Mouse (Mus musculus) embryonic facial prominence, embryonic 13.5 days (tissue): ENCODE measurements around the gene Trpv2. TPM values are rescaled to one million over a fixed set of nuclear protein-coding genes. Genes with fewer than 3 reads are reported as not detected.

ENCODE experiments used
- ATAC-seq: fragments of 200-750 bp; cut with Nextera tagmentation; 2 replicates; pipeline ENCODE4 v1.8.0; 2017; ENCODE audit warnings: low read depth; ENCODE audit not compliant: insufficient number of reproducible peaks, insufficient read depth, low FRiP score, low TSS enrichment
- H3K27ac ChIP-seq: fragments of 300-500 bp; sonication (generic); 2 replicates; pipeline ENCODE4 v1.5.1; 2015; ENCODE audit warnings: moderate library complexity, mild to moderate bottlenecking, inconsistent platforms
- H3K27me3 ChIP-seq: fragments of 300-500 bp; sonication (generic); 2 replicates; pipeline ENCODE4 v1.6.1; 2015; ENCODE audit warnings: mild to moderate bottlenecking, inconsistent platforms
- H3K36me3 ChIP-seq: fragments of 300-500 bp; sonication (generic); 2 replicates; pipeline ENCODE4 v1.6.1; 2015; ENCODE audit warnings: mild to moderate bottlenecking, inconsistent platforms
- H3K4me1 ChIP-seq: fragments of 300-500 bp; sonication (generic); 2 replicates; pipeline ENCODE4 v1.6.1; 2015; ENCODE audit warnings: inconsistent platforms
- H3K4me2 ChIP-seq: fragments of 300-500 bp; sonication (generic); 2 replicates; pipeline ENCODE4 v1.6.1; 2015; ENCODE audit warnings: moderate library complexity, mild to moderate bottlenecking, inconsistent platforms
- H3K4me3 ChIP-seq: fragments of 300-500 bp; sonication (generic); 2 replicates; pipeline ENCODE4 v1.5.1; 2015; ENCODE audit warnings: mild to moderate bottlenecking, inconsistent platforms
- H3K9ac ChIP-seq: fragments of 300-500 bp; sonication (generic); 2 replicates; pipeline ENCODE4 v1.6.1; 2015; ENCODE audit warnings: mild to moderate bottlenecking, inconsistent platforms
- H3K9me3 ChIP-seq: fragments of 300-500 bp; sonication (generic); 2 replicates; pipeline ENCODE4 v1.6.1; 2016; ENCODE audit warnings: inconsistent platforms
- WGBS: fragments of 180-500 bp; shearing (Covaris S2); methylation state at CpG from one replicate; pipeline ENCODE4 v1.1.7; 2015; ENCODE audit warnings: mixed read lengths; 5-methylcytosine and 5-hydroxymethylcytosine counted together
- polyA plus RNA-seq: library from polyadenylated mRNA; unstranded; fragments of >200 nt; fragmentation: Nextera tagmentation; extraction: Ambion mirVana; gene quantifications from 2 replicates; pipeline ENCODE4 v1.2.1, GENCODE M21; 2015

Trpv2 gene
- polyA plus RNA-seq, 1 experiment from 2014 or later: 3.0 TPM

DNA sequence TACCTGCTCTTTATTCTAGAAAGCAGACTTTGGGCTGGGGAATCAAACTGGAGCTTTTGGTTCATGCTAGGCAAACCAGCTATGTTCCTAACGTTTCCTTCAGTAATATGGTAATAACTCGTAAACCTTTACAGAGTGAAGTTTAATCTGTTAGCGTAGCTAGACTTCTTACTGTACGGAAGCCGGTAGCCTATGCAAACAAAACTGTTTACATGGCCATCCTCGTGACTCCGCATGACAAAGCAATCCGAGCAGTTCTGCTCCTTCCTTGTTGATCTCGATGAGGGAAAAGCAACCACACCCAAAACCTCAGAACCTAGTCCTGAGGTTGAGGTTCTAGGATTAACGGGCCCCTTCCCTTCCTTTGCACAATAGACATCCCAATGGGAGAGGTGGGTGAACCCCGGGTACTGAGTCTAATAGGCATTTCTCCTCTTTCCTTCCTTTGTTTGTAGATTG is 24.0 kb upstream of the Trpv2 start:
- peak overlapping the region; percentile 96 for H3K9ac ChIP-seq
- peak overlapping the region; percentile 84 for H3K4me2 ChIP-seq
- no peaks in the 10 kb centered on the region for H3K27me3 ChIP-seq
- peak; percentile 26; the same call in 1 of the 2 replicates for ATAC-seq
- H3K4me3 ChIP-seq: peak overlapping the region; percentile 65
- 2% methylated on average over 11 of the region's 11 CpGs for WGBS
- H3K4me1 ChIP-seq: peaks cover 28% of the 10 kb centered on the region
- peak overlapping the region; percentile 99 for H3K27ac ChIP-seq
- peaks cover 21% of the 10 kb centered on the region for H3K36me3 ChIP-seq
- no peaks in the 10 kb centered on the region for H3K9me3 ChIP-seq

- Histone ChIP-seq H3K4me3 (peak within 1 kb of the TSS; percentile 65), H3K27me3 (no peaks in the 10 kb centered on the region), H3K4me1 (peaks cover 28% of the 10 kb centered on the region), H3K9me3 (no peaks in the 10 kb centered on the region), H3K9ac (peak within 1 kb of the TSS; percentile 96), H3K27ac (peak within 1 kb of the TSS; percentile 99), H3K36me3 (peaks cover 24% of the 10 kb centered on the region), H3K4me2 (peak within 1 kb of the TSS; percentile 84)
- under 1% methylated on average over 40 of the region's 40 CpGs for WGBS
- ATAC-seq: peak; percentile 97
Observed at GRCm38 (mm10) chr11:62550727-62551225, 23.5 kb upstream of the Trpv2 start, which contains the start of gene Ubb. Gene Ubb (plus strand): TSS chr11:62551171.

DNA sequence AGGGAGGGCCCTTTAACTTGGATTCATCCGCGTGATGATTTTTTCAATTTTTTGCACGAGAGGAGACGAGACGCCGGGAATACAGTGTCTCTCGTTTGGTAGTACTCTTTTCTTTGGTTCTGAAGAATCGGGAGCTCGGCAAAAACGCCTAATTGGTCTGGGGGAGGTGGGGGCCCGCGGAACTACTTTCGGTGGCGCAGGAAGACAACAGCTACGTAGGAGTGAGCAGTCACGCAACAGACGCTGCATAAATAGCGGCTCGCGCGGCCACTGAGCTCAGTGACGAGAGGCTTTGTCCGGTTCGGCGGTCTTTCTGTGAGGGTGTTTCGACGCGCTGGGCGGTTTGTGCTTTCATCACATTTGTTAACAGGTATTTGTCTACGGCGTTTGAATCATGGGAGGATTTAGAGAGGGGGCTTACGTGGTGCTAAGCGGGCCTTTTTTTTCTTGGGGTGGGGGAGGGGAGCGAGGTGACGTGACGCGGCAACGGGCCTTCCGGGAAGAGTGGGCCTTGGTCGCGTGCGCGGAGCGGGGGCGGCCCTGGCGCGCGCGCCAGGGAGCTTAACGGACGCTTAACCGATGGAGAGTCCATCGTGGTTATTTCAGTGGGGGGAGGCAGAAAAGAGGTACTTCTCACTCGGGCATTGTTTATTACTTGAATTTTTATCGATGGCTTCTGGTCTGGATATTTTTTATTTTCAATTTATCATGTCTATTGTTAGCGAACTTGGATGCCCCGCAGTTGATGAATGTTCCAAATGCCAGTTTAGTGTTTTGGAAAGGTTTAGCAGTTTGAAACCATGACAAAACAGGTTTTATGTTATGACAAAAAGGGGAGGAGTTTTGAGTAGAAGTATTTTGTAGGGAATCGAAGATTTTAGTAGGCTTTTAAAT is 22.8 kb upstream of the Trpv2 start:
- ATAC-seq: peak; percentile 83
- Histone ChIP-seq H3K27ac (peak overlapping the region; percentile 99), H3K36me3 (peaks cover 24% of the 10 kb centered on the region), H3K4me3 (peak overlapping the region; percentile 65), H3K9me3 (no peaks in the 10 kb centered on the region), H3K27me3 (no peaks in the 10 kb centered on the region), H3K4me2 (peak overlapping the region; percentile 84), H3K4me1 (peaks cover 28% of the 10 kb centered on the region), H3K9ac (peak overlapping the region; percentile 84)
- WGBS: under 1% methylated on average over 58 of the region's 58 CpGs

DNA sequence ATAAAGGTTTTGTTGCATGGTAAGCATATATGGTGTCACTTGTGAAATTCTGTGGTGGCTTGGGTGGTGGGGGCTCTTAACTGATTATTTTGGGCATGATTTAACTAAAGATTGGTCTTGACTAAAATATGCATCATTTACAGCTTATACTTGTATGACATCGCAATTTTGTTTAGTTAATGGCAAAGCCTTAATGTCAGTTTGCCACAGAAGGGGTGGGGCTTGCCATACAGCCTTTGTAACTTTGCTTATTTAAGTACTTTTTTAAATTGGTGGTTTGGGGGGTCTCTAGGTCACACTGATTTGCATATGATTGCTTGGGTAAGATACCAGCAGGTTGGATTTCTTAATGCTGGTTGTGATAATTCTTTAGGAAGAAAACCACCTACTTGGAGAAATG is 21.1 kb upstream of the Trpv2 start:
- Histone ChIP-seq H3K27me3 (no peaks in the 10 kb centered on the region), H3K36me3 (peaks cover 24% of the 10 kb centered on the region), H3K4me3 (peak overlapping the region; percentile 51), H3K4me2 (peak overlapping the region; percentile 91), H3K9ac (peak overlapping the region; percentile 63), H3K4me1 (peaks cover 31% of the 10 kb centered on the region), H3K9me3 (no peaks in the 10 kb centered on the region), H3K27ac (no peak overlapping the region)
- 37% methylated on average over 1 of the region's 1 CpGs for WGBS
- no peak for ATAC-seq

- Histone ChIP-seq H3K27ac (no peak overlapping the region), H3K9me3 (no peaks in the 10 kb centered on the region), H3K4me1 (peaks cover 35% of the 10 kb centered on the region), H3K27me3 (no peaks in the 10 kb centered on the region), H3K36me3 (peaks cover 24% of the 10 kb centered on the region), H3K4me2 (peak overlapping the region; percentile 91), H3K4me3 (peak overlapping the region; percentile 51), H3K9ac (peak overlapping the region; percentile 63)
- ATAC-seq: no peak
- WGBS: 77% methylated on average over 5 of the region's 5 CpGs
Observed at GRCm38 (mm10) chr11:62553633-62554032, 20.7 kb upstream of the Trpv2 start.

- Histone ChIP-seq H3K4me1 (peaks cover 39% of the 10 kb centered on the region), H3K4me3 (peak overlapping the region; percentile 51), H3K9ac (peak overlapping the region; percentile 63), H3K9me3 (no peaks in the 10 kb centered on the region), H3K36me3 (peaks cover 24% of the 10 kb centered on the region), H3K27me3 (no peaks in the 10 kb centered on the region), H3K4me2 (peak overlapping the region; percentile 91), H3K27ac (no peak overlapping the region)
- WGBS: 66% methylated on average over 5 of the region's 5 CpGs
- no peak for ATAC-seq
Observed at GRCm38 (mm10) chr11:62554163-62554855, 20.0 kb upstream of the Trpv2 start.

GRCm38 (mm10) chr11:62554934-62555517 is 19.3 kb upstream of the Trpv2 start:
- peak overlapping the region; percentile 51; the same call in 1 of the 2 replicates for H3K4me3 ChIP-seq

DNA sequence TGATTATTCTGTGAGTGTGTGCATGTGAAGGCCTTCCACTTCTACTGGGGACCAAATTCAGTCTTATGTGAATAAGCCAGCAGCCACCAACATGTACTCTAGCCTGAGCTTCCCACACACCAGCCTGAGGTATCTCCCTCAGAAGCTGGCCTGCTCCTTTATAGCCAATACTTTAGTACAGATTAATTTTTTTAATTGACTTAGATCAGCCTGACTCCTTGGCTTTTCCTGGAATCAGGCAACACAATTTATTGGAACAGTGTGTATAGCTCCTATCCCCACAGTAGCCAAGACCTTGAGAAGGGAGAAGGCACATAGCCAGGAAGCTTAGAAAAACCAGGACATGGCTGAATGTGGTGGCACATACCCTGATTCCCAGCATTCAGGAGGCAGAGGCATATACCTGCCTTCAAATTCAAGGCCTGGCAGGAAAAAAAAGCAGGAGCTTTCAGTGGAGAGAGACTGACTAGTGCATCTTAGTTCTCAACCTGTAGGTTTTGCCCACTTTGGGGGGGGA is 18.3 kb upstream of the Trpv2 start:
- H3K36me3 ChIP-seq: peaks cover 24% of the 10 kb centered on the region
- no peak overlapping the region for H3K9ac ChIP-seq

More at GRCm38 (mm10) chr11:62554934-62555517, 19.3 kb upstream of the Trpv2 start:
- no peaks in the 10 kb centered on the region for H3K27me3 ChIP-seq
- no peak overlapping the region for H3K27ac ChIP-seq
- no peak for ATAC-seq
- H3K36me3 ChIP-seq: peaks cover 24% of the 10 kb centered on the region
- peak overlapping the region; percentile 91 for H3K4me2 ChIP-seq
- H3K4me1 ChIP-seq: peaks cover 33% of the 10 kb centered on the region
- no peak overlapping the region for H3K9ac ChIP-seq
- no peaks in the 10 kb centered on the region for H3K9me3 ChIP-seq

GRCm38 (mm10) chr11:62557205-62557604 is 17.1 kb upstream of the Trpv2 start:
- no peak overlapping the region for H3K27ac ChIP-seq
- peaks cover 24% of the 10 kb centered on the region for H3K36me3 ChIP-seq
- no peak overlapping the region for H3K4me3 ChIP-seq
- peaks cover 33% of the 10 kb centered on the region for H3K4me1 ChIP-seq
- H3K9me3 ChIP-seq: no peaks in the 10 kb centered on the region
- no peak overlapping the region for H3K4me2 ChIP-seq
- 73% methylated on average over 5 of the region's 5 CpGs for WGBS
- ATAC-seq: no peak
- H3K27me3 ChIP-seq: no peaks in the 10 kb centered on the region
- no peak overlapping the region for H3K9ac ChIP-seq

More for the DNA sequence above, 18.3 kb upstream of the Trpv2 start:
- peaks cover 33% of the 10 kb centered on the region for H3K4me1 ChIP-seq
- H3K9me3 ChIP-seq: no peaks in the 10 kb centered on the region
- H3K4me3 ChIP-seq: no peak overlapping the region
- H3K4me2 ChIP-seq: no peak overlapping the region
- no peaks in the 10 kb centered on the region for H3K27me3 ChIP-seq
- H3K27ac ChIP-seq: no peak overlapping the region
- ATAC-seq: no peak

- 24% methylated on average over 2 of the region's 2 CpGs for WGBS
- H3K36me3 ChIP-seq: peaks cover 23% of the 10 kb centered on the region
- no peak for ATAC-seq
- no peak overlapping the region for H3K9ac ChIP-seq
- H3K4me3 ChIP-seq: no peak overlapping the region
- no peak overlapping the region for H3K4me2 ChIP-seq
- peak overlapping the region; percentile 55; the same call in 1 of the 2 replicates for H3K27ac ChIP-seq
- no peaks in the 10 kb centered on the region for H3K27me3 ChIP-seq
- H3K4me1 ChIP-seq: peaks cover 33% of the 10 kb centered on the region
- H3K9me3 ChIP-seq: no peaks in the 10 kb centered on the region
Observed at GRCm38 (mm10) chr11:62558152-62558551, 16.1 kb upstream of the Trpv2 start.
